Mouse (Mus musculus) liver (tissue): ENCODE measurements around the gene Klk1b26.
"Not testable (repeated sequence)": the region's sequence is repeated elsewhere in the genome, so short reads cannot be mapped to it uniquely, and the experiment has no call there.

ENCODE experiments used
- DNase-seq: peaks from one replicate; pipeline ENCODE4 v3.0.0-alpha.2; 2020; ENCODE audit warnings: mixed read lengths

Klk1b26 gene

DNA sequence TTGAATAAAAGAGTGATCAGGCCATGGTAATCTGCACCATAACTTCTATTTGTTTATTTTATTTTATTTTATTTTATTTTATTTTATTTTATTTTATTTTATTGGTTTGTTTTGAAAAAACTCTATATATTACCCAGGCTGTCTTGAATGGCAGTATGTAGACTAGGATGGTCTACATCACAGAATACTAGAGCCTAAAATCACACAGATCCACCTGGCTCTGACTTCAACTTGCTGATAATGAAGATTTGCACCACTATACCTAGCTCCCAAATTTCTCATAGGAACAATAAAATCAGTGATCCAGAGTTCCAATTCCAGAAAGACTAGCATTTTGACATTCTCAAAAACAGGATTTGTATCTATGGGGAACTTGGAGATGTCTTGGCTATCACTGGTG lies at the start of gene Klk1b26:
Gene Klk1b26, plus strand, starts transcription at position 301 of the 400 bp plus-strand sequence.
- DNase-seq: not testable (repeated sequence)

DNA sequence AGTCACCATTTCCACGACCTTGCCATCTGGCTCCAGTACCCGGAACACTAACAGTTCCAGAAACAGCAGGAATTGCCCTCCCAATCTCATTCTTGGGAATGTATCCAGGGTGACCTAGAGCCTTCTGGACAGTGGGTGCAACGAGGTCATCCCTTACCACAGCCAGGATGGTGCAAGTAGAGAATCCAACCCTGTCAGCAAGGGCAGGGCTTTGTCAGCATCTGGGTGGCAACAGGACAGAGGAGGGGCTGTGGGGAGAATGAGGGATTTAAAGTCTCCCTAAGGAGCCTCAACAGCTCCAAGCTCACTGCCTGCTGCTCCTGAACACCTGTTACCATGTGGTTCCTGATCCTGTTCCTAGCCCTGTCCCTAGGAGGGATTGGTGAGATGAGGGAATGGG lies 45.5 kb upstream of the Klk1b26 start, which contains the start of gene Klk1b1:
Gene Klk1b1, plus strand, starts transcription at position 301 of the 400 bp plus-strand sequence.
- DNase-seq: no peak

DNA sequence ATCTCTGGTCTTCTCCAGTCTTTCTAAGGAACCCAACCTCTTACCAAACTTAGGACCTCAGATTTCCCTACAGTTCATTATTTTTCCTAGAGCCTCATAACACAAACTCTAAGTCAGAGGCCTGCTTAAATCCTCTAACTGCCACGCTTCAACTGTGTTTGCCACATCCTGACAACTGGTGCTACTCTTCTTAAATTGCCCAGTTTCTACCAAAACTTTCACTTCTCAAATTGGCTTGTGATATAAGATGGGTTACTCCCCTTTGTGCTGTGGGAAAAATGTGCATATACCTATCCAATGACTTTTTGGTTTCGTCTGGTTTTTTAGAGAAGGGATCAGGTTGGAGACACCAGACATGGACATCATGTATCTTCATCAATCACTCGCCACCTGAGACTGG lies 44.9 kb upstream of the Klk1b26 start:
- no peak for DNase-seq

DNA sequence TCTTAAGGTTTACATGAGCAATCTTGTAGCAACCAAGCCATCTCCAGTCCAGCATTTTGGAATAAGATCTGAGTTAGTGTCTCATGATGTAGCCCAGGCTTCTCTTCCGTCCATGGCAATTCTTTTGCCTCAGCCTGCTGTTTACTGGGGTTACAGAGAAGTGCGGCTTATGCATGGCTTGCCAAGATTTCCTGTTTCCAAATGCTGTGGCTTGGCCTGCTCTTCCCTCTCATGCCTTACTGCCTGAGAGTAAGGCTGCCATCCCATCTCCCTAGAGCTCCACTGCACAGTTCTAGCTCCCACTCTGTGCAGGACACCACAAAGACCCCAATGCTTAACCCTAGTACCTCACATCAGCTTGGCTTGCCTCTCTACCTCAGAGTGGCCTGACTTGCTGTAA lies 44.4 kb upstream of the Klk1b26 start:
- DNase-seq: no peak

DNA sequence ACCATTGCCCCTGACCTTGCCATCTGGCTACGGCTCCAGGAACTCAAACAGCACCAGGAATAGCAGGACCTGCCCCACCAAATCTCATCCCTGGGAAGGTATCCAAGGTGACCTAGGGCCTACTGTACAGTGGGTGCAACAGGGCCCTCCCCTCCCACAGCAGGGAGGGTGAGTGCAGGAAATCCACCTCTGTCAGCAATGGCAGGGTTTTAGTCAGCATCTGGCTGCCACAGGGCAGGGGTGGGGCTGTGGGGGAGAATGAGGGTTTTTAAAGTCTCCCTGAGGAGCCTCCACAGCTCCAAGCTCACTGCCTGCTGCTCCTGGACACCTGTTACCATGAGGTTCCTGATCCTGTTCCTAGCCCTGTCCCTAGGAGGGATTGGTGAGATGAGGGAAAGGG lies 36.2 kb upstream of the Klk1b26 start, which contains the start of gene Klk1b9:
Gene Klk1b9, plus strand, starts transcription at position 301 of the 400 bp plus-strand sequence.
- not testable (repeated sequence) for DNase-seq

DNA sequence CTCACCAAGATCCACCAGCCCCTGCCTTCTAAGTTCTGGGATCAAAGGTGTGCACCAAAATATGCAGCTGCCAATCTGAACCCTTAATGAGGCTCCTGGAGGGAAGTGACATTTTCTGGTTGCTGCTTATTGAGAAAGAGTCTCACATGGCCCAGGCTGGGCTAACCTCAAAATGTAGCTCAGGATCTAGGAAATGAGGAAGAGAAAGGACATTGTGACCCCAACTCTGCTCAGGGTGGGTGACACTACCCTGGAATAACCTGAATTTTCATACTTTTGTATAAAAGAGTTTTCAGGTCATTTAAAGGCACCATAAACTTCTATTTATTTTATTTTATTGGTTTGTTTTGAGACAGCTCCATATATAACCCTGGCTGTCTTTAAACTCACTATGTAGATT lies 26.3 kb upstream of the Klk1b26 start:
- DNase-seq: no peak

DNA sequence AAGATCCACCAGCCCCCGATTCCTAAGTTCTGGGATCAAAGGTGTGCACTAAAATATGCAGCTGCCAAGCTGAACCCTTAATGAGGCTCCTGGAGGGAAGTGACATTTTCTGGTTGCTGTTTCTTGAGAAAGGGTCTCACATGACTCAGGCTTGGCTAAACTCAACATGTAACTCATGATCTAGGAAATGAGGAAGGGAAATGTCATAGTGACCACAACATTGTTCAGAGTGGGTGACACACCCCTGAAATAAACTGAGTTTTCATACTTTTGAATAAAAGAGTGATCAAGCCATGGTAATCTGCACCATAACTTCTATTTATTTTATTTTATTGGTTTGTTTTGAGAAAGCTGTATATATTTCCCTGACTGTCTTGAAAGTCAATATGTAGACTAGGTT lies 17.1 kb upstream of the Klk1b26 start:
- DNase-seq: not testable (repeated sequence)

DNA sequence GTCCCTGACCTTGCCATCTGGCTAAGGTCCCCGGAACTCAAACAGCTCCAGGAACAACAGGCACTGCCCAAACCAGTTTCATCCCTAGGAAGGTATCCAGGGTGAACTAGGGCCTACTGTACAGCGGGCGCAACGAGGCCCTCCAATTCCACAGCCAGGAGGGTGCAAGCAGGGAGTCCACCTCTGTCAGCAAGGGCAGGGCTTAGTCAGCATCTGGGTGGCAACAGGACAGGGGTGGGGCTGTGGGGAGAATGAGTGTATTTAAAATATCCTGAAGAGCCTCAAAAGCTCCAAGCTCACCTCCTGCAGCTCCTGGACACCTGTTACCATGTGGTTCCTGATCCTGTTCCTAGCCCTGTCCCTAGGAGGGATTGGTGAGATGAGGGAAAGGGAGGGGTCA lies 16.4 kb upstream of the Klk1b26 start, which contains the start of gene Klk1b11:
Gene Klk1b11, plus strand, starts transcription at position 301 of the 400 bp plus-strand sequence.
- not testable (repeated sequence) for DNase-seq

DNA sequence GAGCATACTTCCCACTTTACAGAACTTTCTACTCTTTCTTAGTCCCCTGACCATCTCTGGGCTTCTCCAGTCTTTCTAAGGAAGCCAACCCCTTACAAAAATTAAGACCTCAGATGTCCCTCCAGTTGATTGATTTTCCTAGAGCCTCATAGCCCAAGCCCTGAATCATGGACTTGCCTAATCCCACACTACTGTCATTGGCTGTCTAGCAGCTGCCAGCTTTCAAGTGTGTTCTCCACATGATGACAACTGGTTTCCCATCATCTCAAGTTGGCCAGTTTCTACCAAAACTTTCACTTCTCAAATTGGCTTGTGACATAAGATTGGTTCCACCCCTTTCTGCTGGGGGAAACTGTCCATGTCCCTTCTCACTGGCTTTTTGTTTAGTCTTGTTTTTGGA lies 7.1 kb upstream of the Klk1b26 start:
- no peak for DNase-seq

DNA sequence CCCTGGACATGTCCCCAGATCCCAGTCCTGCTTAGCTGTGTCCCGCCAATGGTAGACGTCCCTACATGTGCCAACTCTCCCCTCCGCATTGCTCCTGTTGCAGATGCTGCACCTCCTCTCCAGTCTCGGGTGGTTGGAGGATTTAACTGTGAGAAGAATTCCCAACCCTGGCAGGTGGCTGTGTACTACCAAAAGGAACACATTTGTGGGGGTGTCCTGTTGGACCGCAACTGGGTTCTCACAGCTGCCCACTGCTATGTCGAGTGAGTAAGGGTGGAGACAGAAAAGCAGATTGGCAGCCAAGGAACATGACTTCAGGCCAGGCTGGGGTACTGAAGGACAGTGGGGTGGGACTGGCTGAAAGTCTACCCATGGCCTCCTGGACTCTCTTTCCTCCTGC lies 2.7 kb downstream of the Klk1b26 start:
- DNase-seq: not testable (repeated sequence)

DNA sequence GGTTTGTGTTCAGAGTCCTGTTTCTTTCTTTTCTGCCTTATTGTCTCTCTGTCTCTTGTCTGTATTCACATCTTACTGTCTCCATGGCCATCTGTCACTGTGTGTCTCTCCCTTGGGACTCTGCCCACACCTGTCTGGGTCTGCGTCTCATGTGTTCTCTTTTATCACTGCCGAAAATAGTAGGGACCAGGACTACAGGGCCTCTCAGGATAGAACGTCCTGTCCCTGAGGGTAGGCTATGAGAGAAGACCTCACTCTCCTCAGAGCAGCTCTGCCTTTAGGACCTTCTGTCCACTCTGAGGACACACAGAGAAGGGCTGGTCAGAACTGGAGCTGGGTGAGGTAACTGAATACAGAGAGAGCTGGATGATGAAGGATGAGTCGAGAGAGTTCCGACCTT lies 3.1 kb downstream of the Klk1b26 start:
- no peak for DNase-seq

DNA sequence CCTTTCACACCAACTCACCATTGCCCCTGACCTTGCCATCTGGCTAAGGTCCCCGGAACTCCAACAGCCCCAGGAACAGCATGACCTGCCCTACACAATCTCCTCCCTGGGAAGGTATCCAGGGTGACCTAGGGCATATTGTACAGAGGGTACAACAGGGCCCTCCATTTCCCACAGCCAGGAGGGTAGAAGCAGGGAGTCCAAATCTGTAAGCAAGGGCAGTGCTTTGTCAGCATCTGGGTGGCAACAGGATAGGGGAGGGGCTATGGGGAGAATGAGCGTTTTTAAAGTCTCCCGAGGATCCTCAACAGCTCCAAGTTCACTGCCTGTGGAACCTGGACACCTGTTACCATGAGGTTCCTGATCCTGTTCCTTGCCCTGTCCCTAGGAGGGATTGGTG lies 40.0 kb downstream of the Klk1b26 start, which contains the start of gene Klk1b27:
Gene Klk1b27, plus strand, starts transcription at position 301 of the 400 bp plus-strand sequence.
- DNase-seq: not testable (repeated sequence)
